Mouse (Mus musculus) midbrain, embryonic 13.5 days (tissue): ENCODE results near the gene Bdkrb2. TPM values are rescaled to one million over a fixed set of nuclear protein-coding genes. Genes with fewer than 3 reads are reported as not detected.

Source experiments
- ATAC-seq: fragments of 200-750 bp; cut with Nextera tagmentation; 2 replicates; pipeline ENCODE4 v1.8.0; 2017; ENCODE audit warnings: mild to moderate bottlenecking, moderate TSS enrichment, moderate library complexity
- H3K27ac ChIP-seq: fragments of 300-500 bp; sonication (generic); 2 replicates; pipeline ENCODE4 v1.5.1; 2015; ENCODE audit warnings: inconsistent platforms, mild to moderate bottlenecking, moderate library complexity
- H3K27me3 ChIP-seq: fragments of 300-500 bp; sonication (generic); 2 replicates; pipeline ENCODE4 v1.6.1; 2015; ENCODE audit warnings: mild to moderate bottlenecking, inconsistent platforms
- H3K36me3 ChIP-seq: fragments of 300-500 bp; sonication (generic); 2 replicates; pipeline ENCODE4 v1.6.1; 2015; ENCODE audit warnings: mild to moderate bottlenecking, inconsistent platforms
- H3K4me1 ChIP-seq: fragments of 300-500 bp; sonication (generic); replicated peaks from 2 replicates; pipeline ENCODE4 v1.6.1; 2015; ENCODE audit warnings: inconsistent platforms
- H3K4me2 ChIP-seq: fragments of 300-500 bp; sonication (generic); replicated peaks from 2 replicates; pipeline ENCODE4 v1.6.1; 2015; ENCODE audit warnings: moderate library complexity, mild to moderate bottlenecking, inconsistent platforms
- H3K4me3 ChIP-seq: fragments of 300-500 bp; sonication (generic); replicated peaks from 2 replicates; pipeline ENCODE4 v1.5.1; 2015; ENCODE audit warnings: mild to moderate bottlenecking, inconsistent platforms
- H3K9ac ChIP-seq: fragments of 300-500 bp; sonication (generic); replicated peaks from 2 replicates; pipeline ENCODE4 v1.6.1; 2015; ENCODE audit warnings: mild to moderate bottlenecking, inconsistent platforms
- H3K9me3 ChIP-seq: fragments of 300-500 bp; sonication (generic); 2 replicates; pipeline ENCODE4 v1.6.1; 2016; ENCODE audit warnings: mild to moderate bottlenecking, inconsistent platforms
- WGBS: fragments of 180-500 bp; shearing (Covaris S2); methylation state at CpG from one replicate; pipeline ENCODE4 v1.1.7; 2015; 5-methylcytosine and 5-hydroxymethylcytosine counted together
- polyA plus RNA-seq: library from polyadenylated mRNA; unstranded; fragments of >200 nt; fragmentation: Nextera tagmentation; extraction: Ambion mirVana; gene quantifications from 2 replicates; pipeline ENCODE4 v1.2.1, GENCODE M21; 2015

Bdkrb2 gene
- polyA plus RNA-seq, 1 experiment from 2014 or later: 0.77 TPM

- 59% methylated on average over 5 of the region's 5 CpGs for WGBS
- no peak overlapping the region for H3K9ac ChIP-seq
Measured at GRCm38 (mm10) chr12:105599098-105599497, 36.1 kb downstream of the Bdkrb2 start.

GRCm38 (mm10) chr12:105601586-105601985 is 38.6 kb downstream of the Bdkrb2 start:
- Histone ChIP-seq H3K27me3 (peaks cover 7% of the 10 kb centered on the region; the same call in 1 of the 2 replicates), H3K4me2 (no peak overlapping the region), H3K9me3 (no peaks in the 10 kb centered on the region), H3K36me3 (no peaks in the 10 kb centered on the region), H3K4me3 (no peak overlapping the region), H3K27ac (no peak overlapping the region), H3K4me1 (peaks cover 25% of the 10 kb centered on the region), H3K9ac (no peak overlapping the region)
- WGBS: 54% methylated on average over 6 of the region's 6 CpGs
- no peak for ATAC-seq

More at GRCm38 (mm10) chr12:105599098-105599497, 36.1 kb downstream of the Bdkrb2 start:
- no peak overlapping the region for H3K4me3 ChIP-seq
- H3K4me2 ChIP-seq: no peak overlapping the region
- H3K9me3 ChIP-seq: no peaks in the 10 kb centered on the region
- ATAC-seq: no peak
- no peaks in the 10 kb centered on the region for H3K36me3 ChIP-seq
- H3K27ac ChIP-seq: no peak overlapping the region
- H3K4me1 ChIP-seq: peaks cover 16% of the 10 kb centered on the region; the same call in 1 of the 2 replicates
- H3K27me3 ChIP-seq: no peaks in the 10 kb centered on the region

- Histone ChIP-seq H3K4me1 (peaks cover 25% of the 10 kb centered on the region), H3K27ac (no peak within 1 kb of the TSS), H3K9me3 (no peaks in the 10 kb centered on the region), H3K4me2 (no peak within 1 kb of the TSS), H3K27me3 (peaks cover 7% of the 10 kb centered on the region; the same call in 1 of the 2 replicates), H3K9ac (no peak within 1 kb of the TSS), H3K36me3 (no peaks in the 10 kb centered on the region), H3K4me3 (no peak within 1 kb of the TSS)
- WGBS: 90% methylated on average over 11 of the region's 11 CpGs
- ATAC-seq: no peak
Measured at GRCm38 (mm10) chr12:105602581-105603210, 39.7 kb downstream of the Bdkrb2 start, which contains the start of gene Bdkrb1. Gene Bdkrb1, plus strand, starts transcription at chr12:105603085.

GRCm38 (mm10) chr12:105603904-105604303 is 40.9 kb downstream of the Bdkrb2 start:
- peaks cover 7% of the 10 kb centered on the region; the same call in 1 of the 2 replicates for H3K27me3 ChIP-seq
- no peak overlapping the region for H3K27ac ChIP-seq

GRCm38 (mm10) chr12:105605212-105605611 is 42.2 kb downstream of the Bdkrb2 start:
- Histone ChIP-seq H3K9me3 (no peaks in the 10 kb centered on the region), H3K4me2 (no peak overlapping the region), H3K27ac (no peak overlapping the region), H3K9ac (no peak overlapping the region), H3K36me3 (no peaks in the 10 kb centered on the region), H3K4me1 (peaks cover 18% of the 10 kb centered on the region), H3K27me3 (peaks cover 7% of the 10 kb centered on the region; the same call in 1 of the 2 replicates), H3K4me3 (no peak overlapping the region)
- no peak for ATAC-seq
- 4% methylated on average over 8 of the region's 8 CpGs for WGBS

More at GRCm38 (mm10) chr12:105603904-105604303, 40.9 kb downstream of the Bdkrb2 start:
- Histone ChIP-seq H3K4me1 (peaks cover 25% of the 10 kb centered on the region), H3K9ac (no peak overlapping the region), H3K36me3 (no peaks in the 10 kb centered on the region), H3K4me2 (no peak overlapping the region), H3K4me3 (no peak overlapping the region), H3K9me3 (no peaks in the 10 kb centered on the region)
- ATAC-seq: no peak
- 92% methylated on average over 11 of the region's 11 CpGs for WGBS

GRCm38 (mm10) chr12:105606881-105607280 is 43.9 kb downstream of the Bdkrb2 start:
- Histone ChIP-seq H3K9ac (no peak overlapping the region), H3K27ac (no peak overlapping the region), H3K36me3 (no peaks in the 10 kb centered on the region), H3K4me2 (no peak overlapping the region), H3K4me3 (no peak overlapping the region), H3K9me3 (no peaks in the 10 kb centered on the region), H3K27me3 (peaks cover 7% of the 10 kb centered on the region; the same call in 1 of the 2 replicates), H3K4me1 (peaks cover 8% of the 10 kb centered on the region; the same call in 1 of the 2 replicates)
- WGBS: 86% methylated on average over 4 of the region's 4 CpGs
- no peak for ATAC-seq

- WGBS: 92% methylated on average over 2 of the region's 2 CpGs
Measured at GRCm38 (mm10) chr12:105611045-105611444, 48.0 kb downstream of the Bdkrb2 start.

GRCm38 (mm10) chr12:105611748-105612147 is 48.7 kb downstream of the Bdkrb2 start:
- no peak overlapping the region for H3K9ac ChIP-seq
- no peak overlapping the region for H3K4me3 ChIP-seq
- H3K4me1 ChIP-seq: no peaks in the 10 kb centered on the region
- H3K36me3 ChIP-seq: peaks cover 19% of the 10 kb centered on the region
- H3K4me2 ChIP-seq: no peak overlapping the region
- no peak overlapping the region for H3K27ac ChIP-seq
- peak; percentile 68 for ATAC-seq
- no peaks in the 10 kb centered on the region for H3K27me3 ChIP-seq
- no peaks in the 10 kb centered on the region for H3K9me3 ChIP-seq
- 9% methylated on average over 7 of the region's 7 CpGs for WGBS

More at GRCm38 (mm10) chr12:105611045-105611444, 48.0 kb downstream of the Bdkrb2 start:
- H3K36me3 ChIP-seq: peaks cover 13% of the 10 kb centered on the region
- no peak overlapping the region for H3K4me3 ChIP-seq
- no peaks in the 10 kb centered on the region for H3K9me3 ChIP-seq
- H3K27me3 ChIP-seq: peaks cover 4% of the 10 kb centered on the region; the same call in 1 of the 2 replicates
- no peak for ATAC-seq
- H3K27ac ChIP-seq: no peak overlapping the region
- H3K4me2 ChIP-seq: no peak overlapping the region
- no peak overlapping the region for H3K9ac ChIP-seq
- H3K4me1 ChIP-seq: no peaks in the 10 kb centered on the region

GRCm38 (mm10) chr12:105613559-105613958 is 50.5 kb downstream of the Bdkrb2 start:
- Histone ChIP-seq H3K4me2 (no peak overlapping the region), H3K9ac (no peak overlapping the region), H3K9me3 (no peaks in the 10 kb centered on the region), H3K36me3 (peaks cover 37% of the 10 kb centered on the region), H3K27ac (no peak overlapping the region), H3K27me3 (no peaks in the 10 kb centered on the region), H3K4me3 (no peak overlapping the region), H3K4me1 (no peaks in the 10 kb centered on the region)
- ATAC-seq: no peak
- 89% methylated on average over 10 of the region's 10 CpGs for WGBS

- no peak overlapping the region for H3K27ac ChIP-seq
- no peaks in the 10 kb centered on the region for H3K4me1 ChIP-seq
- WGBS: 96% methylated on average over 7 of the region's 7 CpGs
- H3K4me2 ChIP-seq: no peak overlapping the region
- no peak overlapping the region for H3K9ac ChIP-seq
- no peaks in the 10 kb centered on the region for H3K27me3 ChIP-seq
- H3K9me3 ChIP-seq: no peaks in the 10 kb centered on the region
- no peak for ATAC-seq
- peaks cover 82% of the 10 kb centered on the region for H3K36me3 ChIP-seq
- H3K4me3 ChIP-seq: no peak overlapping the region
Measured at GRCm38 (mm10) chr12:105622048-105622447, 59.0 kb downstream of the Bdkrb2 start.

- 43% methylated on average over 12 of the region's 12 CpGs for WGBS
- no peak for ATAC-seq
- Histone ChIP-seq H3K27me3 (no peaks in the 10 kb centered on the region), H3K4me3 (no peak overlapping the region), H3K9ac (no peak overlapping the region), H3K27ac (no peak overlapping the region), H3K36me3 (peaks cover 80% of the 10 kb centered on the region), H3K4me2 (no peak overlapping the region), H3K9me3 (no peaks in the 10 kb centered on the region), H3K4me1 (no peaks in the 10 kb centered on the region)
Measured at GRCm38 (mm10) chr12:105622981-105623539, 60.0 kb downstream of the Bdkrb2 start.

- Histone ChIP-seq H3K4me3 (no peak overlapping the region), H3K27me3 (no peaks in the 10 kb centered on the region), H3K36me3 (peaks cover 68% of the 10 kb centered on the region), H3K27ac (no peak overlapping the region), H3K9me3 (no peaks in the 10 kb centered on the region), H3K4me2 (no peak overlapping the region), H3K4me1 (no peaks in the 10 kb centered on the region), H3K9ac (no peak overlapping the region)
- ATAC-seq: no peak
- WGBS: 81% methylated on average over 7 of the region's 7 CpGs
Measured at GRCm38 (mm10) chr12:105625798-105626197, 62.8 kb downstream of the Bdkrb2 start.
